Mouse (Mus musculus) embryonic fibroblast, embryonic 13.5 days (primary cell): ENCODE results near the gene Drap1. TPM values are rescaled to one million over a fixed set of nuclear protein-coding genes. Genes with fewer than 3 reads are reported as not detected.

ENCODE experiments used
- H3K27ac ChIP-seq: 2 replicates; pipeline ENCODE4 v1.5.1; 2012; ENCODE audit warnings: low read length, control low read depth, inconsistent platforms; ENCODE audit not compliant: insufficient read depth
- H3K4me1 ChIP-seq: 2 replicates; pipeline ENCODE4 v1.6.1; 2011; ENCODE audit warnings: low read length; ENCODE audit not compliant: control insufficient read depth, insufficient read depth
- H3K4me3 ChIP-seq: 2 replicates; pipeline ENCODE4 v1.5.1; 2011; ENCODE audit warnings: mild to moderate bottlenecking, control low read depth, low read length; ENCODE audit not compliant: insufficient read depth
- CTCF ChIP-seq: IDR thresholded peaks from 2 replicates; pipeline ENCODE4 v1.5.1; 2011; ENCODE audit warnings: mild to moderate bottlenecking, control low read depth, low read length, moderate library complexity, borderline replicate concordance; ENCODE audit not compliant: insufficient read depth
- POLR2A ChIP-seq: IDR thresholded peaks from 2 replicates; pipeline ENCODE4 v1.6.1; 2011; ENCODE audit warnings: low read depth, mild to moderate bottlenecking, control low read depth, low read length, moderate library complexity
- polyA plus RNA-seq: library from polyadenylated mRNA; stranded (reverse); fragments of >200 nt; gene quantifications from 2 replicates; pipeline ENCODE4 v1.2.4, GENCODE M21; 2011; ENCODE audit warnings: low read depth; ENCODE audit not compliant: missing spikeins, insufficient read length

Gene Drap1
- polyA plus RNA-seq, 1 experiment: 169 TPM

DNA sequence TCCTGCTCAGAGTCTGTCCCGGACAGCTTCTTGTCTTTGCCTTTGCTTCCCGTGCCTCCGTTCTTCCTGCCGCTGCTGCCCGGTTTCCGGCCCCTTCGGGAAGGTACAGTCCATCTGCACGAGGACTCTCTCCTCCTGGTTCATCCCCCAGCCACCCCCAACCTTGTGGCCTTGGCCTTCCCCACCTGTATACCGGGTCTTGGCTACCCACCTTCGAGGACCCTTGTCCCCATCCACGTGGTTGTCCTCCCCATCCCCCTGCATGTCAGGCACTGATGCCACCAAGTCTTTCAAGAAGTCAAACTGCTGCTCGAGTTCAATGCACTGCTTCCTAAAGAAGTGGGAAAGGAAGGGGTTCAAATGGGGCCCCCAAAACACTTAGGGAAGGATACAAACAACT lies 1.2 kb downstream of the Drap1 start:
- Histone ChIP-seq H3K4me3 (peak overlapping the region; percentile 65), H3K27ac (no peak overlapping the region), H3K4me1 (peaks cover 2% of the 10 kb centered on the region; the same call in 1 of the 2 replicates)
- TF ChIP-seq CTCF (no peak), POLR2A (no peak)

- no peak overlapping the region for H3K27ac ChIP-seq
- H3K4me3 ChIP-seq: no peak overlapping the region
Observed at GRCm38 (mm10) chr19:5422895-5423443, 1.8 kb downstream of the Drap1 start.

GRCm38 (mm10) chr19:5422267-5422666 lies 2.5 kb downstream of the Drap1 start:
- Histone ChIP-seq H3K27ac (no peak overlapping the region), H3K4me3 (no peak overlapping the region), H3K4me1 (no peaks in the 10 kb centered on the region)
- TF ChIP-seq CTCF: no peak
- TF ChIP-seq POLR2A: no peak

More at GRCm38 (mm10) chr19:5422895-5423443, 1.8 kb downstream of the Drap1 start:
- TF ChIP-seq CTCF: no peak
- no peak for TF ChIP-seq POLR2A
- H3K4me1 ChIP-seq: peaks cover 2% of the 10 kb centered on the region; the same call in 1 of the 2 replicates

DNA sequence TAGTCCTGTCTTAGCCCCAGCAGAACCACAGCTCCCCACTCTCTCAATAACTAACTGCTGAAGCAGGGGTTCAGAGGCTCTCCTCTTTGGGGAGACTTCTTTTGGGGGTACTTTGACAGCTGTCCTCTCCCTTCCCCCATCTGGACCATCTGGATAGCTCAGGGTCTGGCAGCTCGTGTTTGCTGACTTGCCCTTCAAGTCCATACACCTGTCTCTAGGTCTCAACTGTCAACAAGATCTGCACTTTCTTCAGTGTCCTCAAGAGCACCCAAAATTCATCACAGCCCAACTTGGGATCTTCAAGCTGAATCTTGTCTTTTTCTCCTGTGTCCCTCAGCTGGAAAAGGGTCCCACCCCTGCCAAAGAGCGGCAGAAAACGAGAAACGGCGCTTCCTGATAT lies 3.0 kb downstream of the Drap1 start:
- Histone ChIP-seq H3K4me3 (no peak overlapping the region), H3K4me1 (no peaks in the 10 kb centered on the region), H3K27ac (no peak overlapping the region)
- TF ChIP-seq POLR2A: no peak
- no peak for TF ChIP-seq CTCF

DNA sequence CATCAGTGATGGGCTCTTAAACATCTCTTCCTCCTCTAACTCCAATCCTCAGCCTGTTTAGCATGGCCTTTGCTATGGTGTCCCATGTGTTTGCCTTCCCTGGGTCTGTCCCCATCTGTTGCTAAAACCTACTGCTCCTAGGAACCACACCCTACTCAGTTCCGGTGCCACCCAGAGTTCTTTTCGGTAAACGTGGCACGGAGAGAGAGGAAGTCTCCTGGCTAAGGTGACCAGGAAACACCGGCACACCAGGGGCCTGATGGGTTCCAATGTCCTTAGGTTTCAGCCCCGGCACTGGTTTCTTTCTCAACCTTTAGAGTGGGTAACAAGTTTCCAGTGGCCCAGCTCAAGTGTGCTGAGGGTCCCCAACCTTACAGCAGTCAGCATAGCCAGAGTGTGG lies 4.2 kb downstream of the Drap1 start:
- TF ChIP-seq POLR2A (no peak), CTCF (no peak)
- Histone ChIP-seq H3K4me1 (no peaks in the 10 kb centered on the region), H3K4me3 (no peak overlapping the region), H3K27ac (no peak overlapping the region)

DNA sequence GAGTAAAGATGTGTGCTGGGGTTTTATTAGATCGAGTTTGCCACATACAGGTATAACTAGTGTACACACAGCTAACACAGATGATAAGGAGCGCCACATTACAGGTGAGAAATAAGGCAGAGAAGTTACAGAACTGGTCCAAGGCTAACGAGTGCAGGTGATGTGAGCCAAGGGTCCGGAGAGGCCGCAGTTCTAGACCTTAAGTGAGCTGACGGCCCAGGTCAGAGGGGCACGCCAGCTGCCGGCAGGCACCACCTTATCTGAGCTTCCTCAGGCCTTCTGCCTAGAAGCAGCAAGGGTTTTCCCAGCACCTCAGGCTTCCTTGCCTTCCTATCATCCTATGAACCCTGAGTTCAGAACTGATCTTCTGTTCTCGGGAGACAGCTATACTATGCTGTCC lies 5.1 kb downstream of the Drap1 start:
- no peaks in the 10 kb centered on the region for H3K4me1 ChIP-seq
- H3K27ac ChIP-seq: no peak overlapping the region
- TF ChIP-seq CTCF: no peak
- TF ChIP-seq POLR2A: no peak
- no peak overlapping the region for H3K4me3 ChIP-seq

GRCm38 (mm10) chr19:5418750-5419466 lies 5.9 kb downstream of the Drap1 start:
- H3K27ac ChIP-seq: no peak overlapping the region
- TF ChIP-seq CTCF (no peak), POLR2A (no peak)
- no peaks in the 10 kb centered on the region for H3K4me1 ChIP-seq
- H3K4me3 ChIP-seq: no peak overlapping the region

GRCm38 (mm10) chr19:5414534-5414957 lies 10.2 kb downstream of the Drap1 start:
- TF ChIP-seq CTCF: no peak
- TF ChIP-seq POLR2A: no peak

GRCm38 (mm10) chr19:5413840-5414239 lies 10.9 kb downstream of the Drap1 start:
- TF ChIP-seq CTCF (no peak), POLR2A (no peak)
- no peak overlapping the region for H3K4me3 ChIP-seq

More at GRCm38 (mm10) chr19:5414534-5414957, 10.2 kb downstream of the Drap1 start:
- Histone ChIP-seq H3K4me1 (no peaks in the 10 kb centered on the region), H3K27ac (no peak overlapping the region), H3K4me3 (no peak overlapping the region)

GRCm38 (mm10) chr19:5411961-5412360 lies 12.8 kb downstream of the Drap1 start:
- no peak overlapping the region for H3K27ac ChIP-seq
- no peak overlapping the region for H3K4me3 ChIP-seq
- TF ChIP-seq POLR2A: no peak
- TF ChIP-seq CTCF: no peak
- H3K4me1 ChIP-seq: no peaks in the 10 kb centered on the region

More at GRCm38 (mm10) chr19:5413840-5414239, 10.9 kb downstream of the Drap1 start:
- no peaks in the 10 kb centered on the region for H3K4me1 ChIP-seq
- no peak overlapping the region for H3K27ac ChIP-seq
